Mouse (Mus musculus) induced T-regulatory cell, adult 2 months (primary cell): ENCODE results near the gene Srxn1.

Experiments
- DNase-seq: peaks from one replicate; pipeline ENCODE4 v3.0.0-alpha.2; 2012; ENCODE audit warnings: low read depth

The Srxn1 gene

DNA sequence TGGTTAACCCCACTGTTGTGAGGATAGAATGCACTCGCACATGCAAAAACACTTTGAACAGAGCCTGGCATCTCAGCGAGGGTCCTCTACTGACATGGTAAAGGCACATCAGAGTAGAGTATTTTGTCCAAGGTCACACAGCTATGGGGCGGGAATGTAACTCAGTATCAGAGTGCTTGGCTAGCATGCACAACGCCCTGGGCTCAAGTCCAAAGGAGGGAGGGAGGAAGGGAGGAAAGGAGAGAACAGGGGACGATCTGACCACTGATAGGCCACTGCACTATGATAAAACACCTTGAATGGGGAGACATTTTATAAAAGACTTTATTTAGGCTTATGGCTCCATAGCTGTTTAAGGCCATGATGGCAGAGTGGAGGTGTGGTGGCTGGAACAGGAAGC, 15.7 kb upstream of the Srxn1 start:
- no peak for DNase-seq

GRCm38 (mm10) chr2:152090486-152090885, 14.8 kb upstream of the Srxn1 start:
- DNase-seq = no peak

DNA sequence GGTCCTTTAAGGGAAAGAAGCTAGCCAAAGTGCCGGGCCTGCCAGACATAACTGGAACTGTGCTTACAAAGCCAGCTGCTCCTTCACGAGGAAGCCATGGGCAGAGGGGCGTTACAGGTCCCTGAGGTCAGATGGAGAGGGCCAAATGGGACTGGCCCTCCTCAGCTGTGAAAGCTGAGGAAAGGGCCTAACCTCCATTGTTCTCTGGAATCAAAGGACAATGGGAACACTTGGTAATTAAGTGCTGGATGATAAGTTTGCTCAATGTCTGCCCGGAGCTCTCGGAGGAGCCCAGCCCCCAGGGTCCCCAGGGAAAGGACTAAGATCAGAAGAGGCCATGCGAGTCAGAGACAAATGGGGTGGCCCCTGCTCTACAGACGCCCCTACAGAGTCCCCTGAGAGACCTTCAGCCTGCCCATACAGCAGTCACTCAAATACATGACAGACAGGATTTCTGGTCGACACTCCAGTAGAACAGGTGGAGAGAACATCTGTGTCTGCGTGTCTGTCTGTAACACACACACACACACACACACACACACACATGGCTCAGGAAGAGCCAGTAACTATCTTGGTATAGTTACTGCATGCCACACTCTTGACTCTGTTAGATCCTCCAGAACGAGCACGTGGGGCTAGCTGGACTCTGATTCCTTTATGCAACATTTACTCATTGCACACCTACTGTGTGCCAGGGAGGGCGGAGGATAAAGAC, 13.8 kb upstream of the Srxn1 start:
- no peak for DNase-seq

GRCm38 (mm10) chr2:152092927-152093326, 12.4 kb upstream of the Srxn1 start:
- DNase-seq = no peak

DNA sequence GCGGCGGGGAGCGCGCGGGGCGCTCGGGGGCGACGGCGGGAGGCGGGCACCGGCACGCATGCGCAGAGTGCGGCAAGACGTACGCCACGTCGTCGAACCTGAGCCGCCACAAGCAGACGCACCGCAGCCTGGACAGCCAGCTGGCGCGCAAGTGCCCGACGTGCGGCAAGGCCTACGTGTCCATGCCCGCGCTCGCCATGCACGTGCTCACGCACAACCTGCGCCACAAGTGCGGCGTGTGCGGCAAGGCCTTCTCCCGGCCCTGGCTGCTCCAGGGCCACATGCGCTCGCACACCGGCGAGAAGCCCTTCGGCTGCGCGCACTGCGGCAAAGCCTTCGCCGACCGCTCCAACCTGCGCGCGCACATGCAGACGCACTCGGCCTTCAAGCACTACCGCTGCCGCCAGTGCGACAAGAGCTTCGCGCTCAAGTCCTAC, 11.9 kb upstream of the Srxn1 start:
- DNase-seq = peak; percentile 17

GRCm38 (mm10) chr2:152094856-152095545, 10.3 kb upstream of the Srxn1 start:
- DNase-seq = no peak

DNA sequence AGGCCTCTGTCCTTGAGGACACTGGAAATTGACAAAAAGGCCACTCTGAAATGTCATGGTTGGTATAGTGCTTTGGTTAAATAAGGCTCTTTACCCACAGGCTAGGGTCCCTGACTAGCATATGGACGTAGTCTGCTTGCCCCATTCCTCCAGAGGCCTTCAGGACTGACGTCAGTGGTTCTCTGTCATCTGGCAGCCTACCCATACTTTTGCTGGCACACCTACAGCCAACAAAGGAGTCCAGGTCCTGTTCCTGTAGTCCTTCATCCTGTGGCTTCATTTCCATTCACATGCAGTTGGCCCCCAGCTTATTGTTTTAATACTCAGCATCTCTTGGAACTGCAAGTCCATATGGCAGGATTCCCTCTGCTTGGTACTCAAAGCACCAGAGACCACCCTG, 8.4 kb upstream of the Srxn1 start:
- DNase-seq = no peak

DNA sequence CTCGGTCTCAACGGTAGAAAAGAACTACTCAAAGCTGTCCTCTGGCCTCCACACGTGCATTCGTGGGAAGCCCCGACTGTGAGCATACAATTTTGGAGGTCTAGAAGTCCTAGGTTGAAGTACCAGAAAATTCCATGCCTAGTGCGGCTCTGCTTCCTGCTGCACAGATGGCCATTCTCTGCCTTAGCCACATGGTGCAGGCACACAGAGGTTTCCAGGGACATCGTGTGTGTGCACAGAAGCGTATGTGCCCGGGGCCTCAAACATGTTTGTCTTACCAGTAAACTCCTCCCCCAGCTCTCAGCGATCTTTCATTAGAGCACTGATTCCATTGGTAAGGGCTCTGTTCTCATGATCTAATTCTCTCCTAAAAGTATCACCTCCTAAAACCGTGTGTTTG, 7.4 kb upstream of the Srxn1 start:
- DNase-seq = no peak

DNA sequence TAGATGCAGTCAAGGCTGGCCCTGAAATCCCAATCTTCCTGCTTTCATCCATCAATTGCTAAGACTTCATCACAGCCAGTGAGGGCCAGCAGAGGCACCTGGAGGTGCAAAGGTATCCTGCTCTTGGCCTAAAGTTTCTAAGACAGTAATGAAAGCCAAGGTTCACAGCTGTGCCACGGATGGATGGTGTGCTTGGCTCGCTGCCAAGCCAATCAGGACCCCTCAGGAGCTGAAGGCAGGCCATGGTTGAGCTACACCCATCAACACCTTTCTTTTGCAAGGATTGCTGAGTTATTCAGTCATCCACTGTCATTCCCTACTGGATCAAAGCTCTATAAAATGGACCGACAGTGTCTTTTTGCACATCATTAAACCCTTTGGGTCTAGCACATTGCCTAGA, 5.8 kb upstream of the Srxn1 start:
- DNase-seq = no peak

- no peak for DNase-seq
Measured at GRCm38 (mm10) chr2:152101761-152102160, 3.6 kb upstream of the Srxn1 start.

GRCm38 (mm10) chr2:152102369-152102768, 2.9 kb upstream of the Srxn1 start:
- no peak for DNase-seq

GRCm38 (mm10) chr2:152104711-152105317, 502 bp upstream of the Srxn1 start:
- peak; percentile 25 for DNase-seq

DNA sequence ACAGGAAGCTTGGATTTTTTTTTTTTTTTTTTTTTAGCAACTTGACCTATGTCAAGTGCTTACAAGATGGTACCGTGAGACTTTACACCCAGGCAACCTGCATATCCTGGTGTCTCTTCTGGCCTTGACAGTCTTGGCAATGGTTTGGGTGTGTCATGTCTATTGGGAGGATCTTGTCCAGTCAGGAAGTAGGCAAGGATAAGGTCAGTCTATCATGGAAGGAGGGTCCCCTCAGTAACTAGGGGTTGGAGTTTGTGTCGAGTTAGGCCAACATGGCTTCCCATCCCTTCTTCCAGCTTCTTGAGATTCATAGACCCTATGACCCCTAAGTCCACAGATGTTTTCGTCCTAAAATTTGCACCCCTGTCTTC, 894 bp downstream of the Srxn1 start:
- DNase-seq = peak; percentile 6

GRCm38 (mm10) chr2:152106597-152106996, 1.3 kb downstream of the Srxn1 start:
- DNase-seq = no peak

- no peak for DNase-seq
Measured at GRCm38 (mm10) chr2:152108702-152109101, 3.4 kb downstream of the Srxn1 start.

- no peak for DNase-seq
Measured at GRCm38 (mm10) chr2:152109386-152109785, 4.1 kb downstream of the Srxn1 start.

DNA sequence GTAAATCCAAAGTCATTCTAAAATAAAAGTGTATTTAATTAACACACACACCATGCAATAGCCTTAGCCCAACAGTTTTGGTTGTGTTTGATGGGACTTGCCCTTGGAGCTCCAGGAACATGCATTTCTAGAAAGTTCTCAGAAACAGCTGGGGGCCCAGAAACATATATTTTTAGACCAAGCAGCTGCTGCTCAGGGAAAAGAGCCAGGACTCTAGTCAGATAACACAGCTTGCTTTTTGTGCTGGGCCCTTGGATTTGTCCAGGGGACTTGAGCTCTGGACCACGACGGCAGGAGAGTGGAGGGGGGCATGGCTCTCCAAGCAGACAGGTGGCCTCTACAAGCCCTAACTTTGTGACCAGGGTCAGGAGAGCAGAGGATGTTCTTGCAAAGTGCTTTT, 6.0 kb downstream of the Srxn1 start:
- DNase-seq = no peak

GRCm38 (mm10) chr2:152111920-152112319, 6.6 kb downstream of the Srxn1 start:
- peak; percentile 89 for DNase-seq

- DNase-seq = peak; percentile 5
Measured at GRCm38 (mm10) chr2:152112490-152112889, 7.2 kb downstream of the Srxn1 start.

- no peak for DNase-seq
Measured at GRCm38 (mm10) chr2:152112970-152113369, 7.7 kb downstream of the Srxn1 start.

DNA sequence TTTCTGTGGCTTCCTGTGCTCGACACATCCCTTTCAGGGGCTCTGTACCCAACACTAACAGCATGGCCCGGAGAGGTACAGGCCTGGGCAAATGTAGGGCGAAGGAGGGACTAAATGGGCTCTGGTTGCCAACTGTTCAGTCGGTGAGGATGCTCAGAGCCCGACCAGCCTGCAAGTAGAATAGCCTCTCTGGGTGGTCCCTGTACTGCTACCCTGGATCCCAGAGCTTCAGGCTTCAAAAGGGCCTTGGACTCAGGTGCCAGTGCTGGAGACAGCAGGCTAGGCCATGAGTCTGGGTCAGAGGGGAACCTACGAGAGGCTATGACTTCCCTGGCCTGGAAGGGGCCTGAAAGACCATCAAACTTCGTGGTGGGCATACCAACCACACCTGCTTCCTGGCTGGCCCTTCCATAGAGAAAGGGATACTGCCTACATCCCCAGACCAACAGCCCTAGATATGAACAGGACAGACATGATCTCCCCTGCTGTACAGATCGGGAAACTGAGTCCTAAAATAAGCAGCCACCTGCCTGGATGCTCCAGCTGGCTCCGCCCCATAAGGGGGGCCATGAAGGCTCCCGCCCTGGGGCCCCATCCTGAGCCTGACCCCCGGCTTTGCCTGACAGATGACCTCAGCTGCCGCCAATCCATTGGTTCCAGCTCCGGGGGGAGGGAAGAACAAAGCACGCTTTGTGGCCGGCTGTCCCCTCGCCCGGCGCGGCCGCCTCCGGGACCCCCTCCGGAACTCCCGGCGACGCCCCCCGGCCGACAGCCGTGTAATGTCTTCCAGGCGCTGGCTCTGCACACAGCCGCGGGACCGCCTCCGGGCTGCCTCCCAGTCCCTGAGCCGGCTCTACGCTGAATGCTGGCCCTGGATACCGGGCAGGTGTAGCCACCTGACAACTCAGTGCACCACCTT, 9.0 kb downstream of the Srxn1 start:
- DNase-seq = no peak

- DNase-seq = no peak
Measured at GRCm38 (mm10) chr2:152117694-152118093, 12.4 kb downstream of the Srxn1 start.
